Mouse (Mus musculus) brain, embryonic 14.5 days (tissue): ENCODE results near the gene Ubr4. TPM values are rescaled to one million over a fixed set of nuclear protein-coding genes. Genes with fewer than 3 reads are reported as not detected.
"Not testable (repeated sequence)": the region's sequence is repeated elsewhere in the genome, so short reads cannot be mapped to it uniquely, and the experiment has no call there.

Experiments
- DNase-seq: peaks from one replicate; pipeline ENCODE4 v3.0.0-alpha.2; 2011; ENCODE audit warnings: low read depth
- CTCF ChIP-seq: fragments of 200-500 bp; IDR thresholded peaks from 2 replicates; pipeline ENCODE4 v1.5.1; 2012; ENCODE audit warnings: inconsistent platforms, mild to moderate bottlenecking, moderate library complexity, borderline replicate concordance; ENCODE audit not compliant: insufficient read depth, insufficient read length; ENCODE audit errors: extremely low read depth
- POLR2A ChIP-seq: fragments of 200-500 bp; IDR thresholded peaks from 2 replicates; pipeline ENCODE4 v1.6.1; 2012; ENCODE audit warnings: mild to moderate bottlenecking, inconsistent platforms, borderline replicate concordance; ENCODE audit not compliant: poor library complexity, insufficient read depth, insufficient read length, severe bottlenecking; ENCODE audit errors: extremely low read depth
- polyA plus RNA-seq: library from polyadenylated mRNA; depleted of rRNA; stranded (reverse); fragments of >200 nt; gene quantifications from 2 replicates; pipeline ENCODE4 v1.2.3, GENCODE M21; 2012

The Ubr4 gene
- polyA plus RNA-seq, 1 experiment, result 228 TPM

DNA sequence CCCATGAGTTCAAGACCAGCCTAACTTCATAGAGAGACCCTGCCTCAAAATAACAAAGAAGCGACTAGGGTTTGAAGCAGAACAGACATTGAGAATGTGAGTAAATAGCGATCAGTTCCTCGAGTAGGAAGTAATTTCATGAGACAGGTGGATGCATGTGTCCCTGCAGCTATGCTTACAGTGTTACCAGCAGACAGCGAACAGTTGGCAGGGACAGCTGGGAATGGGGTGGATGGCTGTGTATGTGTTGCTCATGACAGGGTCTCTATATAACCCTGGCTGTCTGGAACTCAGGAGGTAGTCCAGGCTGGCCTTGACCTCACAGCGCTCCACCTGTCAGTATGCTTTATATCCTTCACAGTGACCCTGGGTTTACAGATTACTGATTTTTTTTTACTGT, 15.6 kb downstream of the Ubr4 start:
- DNase-seq, result no peak

DNA sequence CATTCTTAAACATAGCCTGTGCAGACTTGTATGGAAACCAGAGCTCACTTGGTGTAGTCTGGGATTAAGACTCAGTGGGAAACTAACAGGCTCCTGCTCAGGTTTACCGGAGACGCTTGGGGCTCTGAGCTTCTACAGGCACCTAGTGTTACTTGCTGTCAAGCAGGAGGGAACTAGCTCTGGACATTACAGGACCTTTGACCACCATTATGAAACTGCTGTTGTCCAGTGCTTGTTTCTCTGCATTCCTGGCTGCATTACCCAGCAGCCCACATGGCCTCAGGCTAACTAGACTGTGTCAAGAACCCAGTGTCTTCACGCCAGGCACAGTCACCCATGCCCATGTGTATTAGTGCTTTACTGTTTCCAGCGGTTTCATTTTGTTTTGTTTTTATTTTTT, 20.7 kb downstream of the Ubr4 start:
- TF ChIP-seq POLR2A, result no peak
- TF ChIP-seq CTCF, result no peak
- DNase-seq, result no peak

More for the DNA sequence above, 15.6 kb downstream of the Ubr4 start:
- TF ChIP-seq POLR2A, result no peak
- TF ChIP-seq CTCF, result no peak

DNA sequence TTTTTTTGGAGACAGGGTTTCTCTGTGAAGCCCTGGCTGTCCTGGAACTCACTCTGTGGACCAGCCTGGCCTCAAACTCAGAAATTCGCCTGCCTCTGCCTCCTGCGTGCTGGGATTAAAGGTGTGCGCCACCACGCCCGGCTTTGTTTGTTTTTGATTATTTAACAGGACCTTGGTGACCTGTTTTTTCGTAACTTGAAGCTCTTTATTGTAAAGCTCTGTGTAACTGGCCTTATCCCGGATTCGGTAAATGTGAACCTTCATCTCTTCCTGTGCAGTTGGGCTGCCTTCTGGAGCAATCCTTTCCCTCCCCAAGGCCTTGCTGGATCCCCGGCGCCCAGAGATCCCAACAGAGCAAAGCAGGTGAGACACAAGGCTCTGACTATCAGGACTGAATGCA, 21.1 kb downstream of the Ubr4 start:
- TF ChIP-seq CTCF (no peak), POLR2A (no peak)
- no peak for DNase-seq

DNA sequence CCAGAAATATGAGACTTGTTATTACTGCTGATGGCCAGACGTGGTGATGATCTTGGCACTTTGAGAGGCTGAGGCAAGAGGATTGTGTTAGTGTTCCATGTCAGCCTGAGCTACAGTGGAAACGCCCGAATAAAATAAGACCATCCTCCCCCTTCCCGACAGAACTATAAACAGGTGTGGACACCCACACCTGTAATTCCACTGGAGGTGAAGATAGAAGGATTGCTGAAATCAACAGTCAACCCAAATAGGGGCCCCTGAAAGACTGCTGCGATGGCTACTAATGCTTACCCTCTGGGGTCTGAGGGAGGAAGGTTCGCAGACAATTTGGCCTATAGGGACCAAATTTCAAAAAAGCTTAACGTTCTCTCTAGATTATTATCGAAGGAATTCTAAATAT, 27.3 kb downstream of the Ubr4 start:
- no peak for TF ChIP-seq CTCF
- no peak for TF ChIP-seq POLR2A
- peak; percentile 2 for DNase-seq

DNA sequence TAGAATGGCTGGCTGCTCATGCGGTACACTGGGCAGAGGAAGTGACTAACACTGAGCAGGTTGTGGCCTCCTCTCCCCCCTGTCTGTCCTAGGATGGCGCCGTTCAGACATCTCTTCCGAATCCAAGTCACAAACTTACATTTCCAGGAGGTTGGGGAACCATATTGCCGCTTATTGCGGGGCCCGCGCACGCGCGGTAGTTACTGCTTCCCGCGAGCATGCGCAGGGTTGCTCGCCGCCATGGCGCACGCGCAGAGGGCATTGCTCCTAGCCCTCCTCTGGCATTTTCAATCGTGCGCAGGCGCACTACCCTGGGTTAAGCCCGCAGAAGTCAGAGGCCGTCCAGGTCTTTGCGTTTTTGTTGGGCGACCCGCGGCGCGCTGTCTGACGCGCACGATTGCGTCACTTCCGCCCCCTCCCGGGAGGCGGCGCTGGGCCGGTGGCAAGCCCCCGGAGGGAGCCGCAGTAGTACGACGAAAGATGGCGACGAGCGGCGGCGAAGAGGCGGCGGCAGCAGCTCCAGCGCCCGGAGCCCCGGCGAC, 27.9 kb downstream of the Ubr4 start:
- TF ChIP-seq POLR2A, result peak; percentile 74
- no peak for TF ChIP-seq CTCF

DNA sequence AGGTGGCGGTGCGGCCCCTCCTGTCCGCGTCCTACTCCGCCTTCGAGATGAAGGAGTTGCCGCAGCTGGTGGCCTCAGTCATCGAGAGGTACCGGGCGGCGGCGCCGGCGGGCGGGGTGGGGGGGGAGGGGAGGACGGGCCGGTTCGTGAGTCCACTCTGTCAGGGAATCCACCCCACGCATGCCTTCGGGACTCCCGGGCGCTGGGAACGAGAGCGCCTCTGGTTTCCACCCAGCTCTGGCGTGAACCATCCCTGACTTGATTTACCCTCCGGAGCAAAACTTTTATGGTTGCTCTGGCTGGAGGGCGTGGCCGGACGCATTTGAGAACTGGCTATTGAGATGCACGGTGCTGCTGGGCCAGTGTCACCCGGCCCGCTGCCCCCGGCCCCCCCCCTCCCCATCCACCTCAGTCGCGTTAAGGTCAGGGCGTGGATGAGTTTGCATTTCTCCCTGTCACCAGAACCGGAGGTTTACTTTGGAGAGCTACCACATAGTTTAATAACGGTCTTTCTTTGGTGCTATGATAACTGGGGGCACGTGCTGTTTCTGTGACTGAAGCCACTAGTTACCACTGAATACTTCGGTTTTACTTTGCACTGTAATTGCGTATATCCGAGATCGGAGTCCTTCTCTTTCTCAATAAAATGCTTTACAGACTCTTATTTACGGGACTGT, 28.5 kb downstream of the Ubr4 start:
- DNase-seq, result no peak
- TF ChIP-seq POLR2A (no peak), CTCF (no peak)

More for the DNA sequence above, 27.9 kb downstream of the Ubr4 start:
- DNase-seq, result peak; percentile 100

DNA sequence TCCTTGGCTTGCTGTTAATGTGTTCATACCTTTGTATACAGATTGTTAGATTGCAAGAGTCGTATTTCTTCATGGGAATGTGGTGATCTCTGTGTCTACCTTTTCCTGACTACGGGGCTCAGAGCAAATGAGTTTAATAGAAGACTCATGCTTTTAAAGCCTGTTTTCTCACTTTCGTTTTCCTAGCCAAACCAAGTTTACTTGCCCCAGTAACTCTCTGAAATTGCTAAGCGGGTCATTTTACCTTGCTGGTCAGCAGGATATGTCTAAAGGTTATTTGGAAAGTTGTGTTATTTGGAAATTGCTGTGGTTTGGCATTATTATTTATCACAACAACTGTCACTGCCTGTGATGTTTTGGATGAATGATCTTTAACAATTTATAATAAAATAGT, 29.0 kb downstream of the Ubr4 start:
- TF ChIP-seq POLR2A, result no peak
- TF ChIP-seq CTCF, result no peak
- no peak for DNase-seq

DNA sequence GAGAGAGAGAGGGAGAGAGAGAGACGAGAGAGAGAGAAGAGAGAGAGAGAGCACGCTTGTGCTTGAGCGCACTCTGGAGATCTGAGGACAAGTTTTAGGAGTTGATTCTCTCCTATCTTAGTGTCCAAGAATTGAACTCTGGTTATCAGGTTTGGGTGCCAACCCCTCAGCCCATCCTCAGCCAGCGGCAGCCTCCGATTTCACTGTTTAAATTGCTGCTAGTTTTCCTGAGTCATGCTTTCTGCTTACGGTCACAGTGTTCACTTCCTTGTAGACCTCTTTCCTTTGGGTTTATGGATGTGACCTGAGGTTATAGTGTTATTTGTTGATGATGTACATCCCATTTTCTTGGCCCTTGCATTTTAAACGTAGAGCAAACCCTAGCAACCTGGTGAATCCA, 29.8 kb downstream of the Ubr4 start:
- TF ChIP-seq CTCF (no peak), POLR2A (no peak)
- DNase-seq, result no peak

DNA sequence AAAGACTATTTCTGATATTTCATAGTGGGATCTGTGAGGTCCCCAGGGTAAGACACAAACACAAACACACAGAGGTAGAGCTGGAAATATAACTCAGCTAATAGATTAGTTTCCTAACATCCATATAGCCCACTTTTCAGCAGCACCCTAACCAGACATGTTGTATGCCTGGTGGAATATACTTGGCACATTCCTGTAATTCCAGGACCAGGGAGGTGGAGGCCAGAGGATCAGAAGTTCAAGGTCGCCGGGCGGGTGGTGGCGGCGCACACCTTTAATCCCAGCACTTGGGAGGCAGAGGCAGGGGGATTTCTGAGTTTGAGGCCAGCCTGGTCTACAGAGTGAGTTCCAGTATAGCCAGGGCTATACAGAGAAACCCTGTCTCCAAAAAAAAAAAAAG, 33.4 kb downstream of the Ubr4 start:
- DNase-seq, result not testable (repeated sequence)

DNA sequence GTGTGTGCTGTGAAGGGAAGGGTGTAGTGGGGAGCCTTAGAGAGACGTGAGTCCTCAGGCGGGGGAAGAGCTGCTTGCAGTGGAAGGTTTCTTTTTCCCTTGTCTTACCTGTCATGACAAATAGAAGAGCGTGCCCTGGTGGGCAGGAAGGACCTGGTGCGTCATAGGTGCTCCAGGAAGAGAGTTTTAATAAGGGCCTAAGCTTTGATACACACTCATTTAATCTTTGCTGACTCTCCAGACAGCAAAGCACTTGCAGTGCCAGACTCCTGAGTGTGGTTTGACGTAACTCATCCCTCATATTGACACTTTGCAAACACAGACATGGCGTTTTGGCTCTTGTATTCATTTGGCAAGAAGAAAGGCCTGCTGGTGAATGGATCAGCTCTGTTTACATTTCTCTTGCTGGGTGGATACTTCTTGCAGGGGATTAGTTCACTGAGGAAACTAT, 34.5 kb downstream of the Ubr4 start:
- peak; percentile 53 for DNase-seq
- no peak for TF ChIP-seq CTCF
- TF ChIP-seq POLR2A, result no peak

DNA sequence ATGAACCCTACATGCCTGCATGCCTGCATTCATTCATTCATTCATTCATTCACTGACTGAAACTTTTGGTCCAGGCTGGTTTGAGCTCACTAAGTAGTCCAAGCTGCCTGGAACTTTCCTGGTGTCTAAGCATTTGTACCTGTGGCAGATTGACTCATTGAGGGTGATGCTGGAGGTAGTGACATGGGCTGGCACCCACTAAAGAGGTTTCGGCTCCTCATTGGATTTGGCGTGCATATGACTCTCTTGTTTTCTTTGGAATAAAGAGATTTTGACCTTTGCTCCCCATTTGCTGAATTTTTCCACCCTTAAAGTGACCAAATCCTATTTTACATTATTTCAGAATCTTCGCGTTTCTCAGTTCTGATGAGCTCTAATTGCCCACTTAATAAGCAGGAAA, 37.1 kb downstream of the Ubr4 start:
- TF ChIP-seq POLR2A (no peak), CTCF (no peak)
- no peak for DNase-seq

DNA sequence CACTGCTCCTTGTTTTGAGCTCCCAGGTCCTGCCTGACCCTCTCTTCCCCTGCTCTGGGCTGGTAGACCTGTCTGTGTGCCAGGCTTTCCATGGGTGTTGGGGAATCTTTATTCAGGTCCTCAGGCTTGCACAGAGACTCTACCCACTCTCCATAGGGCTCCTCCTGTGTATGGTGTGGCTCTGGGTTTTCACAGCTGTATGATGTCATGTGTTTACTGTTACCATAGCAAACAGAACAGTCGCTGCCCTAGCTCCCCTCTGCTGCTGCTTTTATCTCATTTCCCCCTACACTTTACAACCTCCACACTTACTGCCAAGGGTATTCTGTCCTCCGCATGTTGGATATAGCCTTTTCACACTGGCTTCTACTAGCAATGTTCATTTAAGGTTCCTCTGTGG, 43.0 kb downstream of the Ubr4 start:
- no peak for DNase-seq
- TF ChIP-seq POLR2A (no peak), CTCF (no peak)

DNA sequence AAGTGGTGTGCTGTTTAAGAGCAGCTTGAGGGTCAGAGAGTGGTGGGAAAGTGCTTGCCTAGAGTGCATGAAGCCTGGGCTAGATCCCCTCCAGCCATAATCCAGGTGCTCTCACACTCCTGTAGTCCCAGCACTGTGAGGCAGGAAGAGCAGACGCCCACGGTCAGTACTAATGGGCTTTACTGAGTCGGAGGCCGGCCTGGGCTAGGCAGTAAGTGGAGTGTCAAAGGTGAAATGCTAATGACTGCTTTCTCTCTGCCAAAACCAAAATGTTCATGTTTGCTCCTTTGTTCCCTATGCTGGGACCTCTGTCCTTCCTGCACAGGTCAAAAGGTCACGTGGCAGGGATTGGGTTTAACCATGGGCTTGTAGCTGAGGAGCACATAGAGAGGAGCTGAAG, 48.1 kb downstream of the Ubr4 start:
- DNase-seq, result no peak
- TF ChIP-seq CTCF, result no peak
- TF ChIP-seq POLR2A, result no peak

DNA sequence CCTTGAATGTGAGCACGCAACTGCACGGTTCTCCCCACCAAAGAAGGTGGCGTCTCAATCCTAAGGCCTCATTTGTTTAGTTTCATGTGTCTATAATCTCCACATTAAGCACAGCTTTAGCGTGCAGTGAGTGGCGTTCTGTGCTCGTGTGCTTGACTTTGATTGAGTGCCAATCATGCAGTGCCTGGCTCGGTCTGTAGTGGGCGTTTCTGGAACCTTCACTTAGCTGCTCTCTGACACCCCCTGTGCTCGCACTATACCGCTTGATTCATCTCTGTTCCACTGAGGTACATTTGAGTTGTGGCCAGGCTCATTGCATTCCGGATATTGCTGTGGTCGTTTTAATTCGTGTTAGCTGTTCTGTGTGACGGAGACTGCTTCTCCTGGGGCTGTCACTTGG, 50.8 kb downstream of the Ubr4 start:
- no peak for TF ChIP-seq POLR2A
- 0 out of 2 replicates have a peak, but pooled peaks have one; percentile 5 for TF ChIP-seq CTCF
- DNase-seq, result no peak

DNA sequence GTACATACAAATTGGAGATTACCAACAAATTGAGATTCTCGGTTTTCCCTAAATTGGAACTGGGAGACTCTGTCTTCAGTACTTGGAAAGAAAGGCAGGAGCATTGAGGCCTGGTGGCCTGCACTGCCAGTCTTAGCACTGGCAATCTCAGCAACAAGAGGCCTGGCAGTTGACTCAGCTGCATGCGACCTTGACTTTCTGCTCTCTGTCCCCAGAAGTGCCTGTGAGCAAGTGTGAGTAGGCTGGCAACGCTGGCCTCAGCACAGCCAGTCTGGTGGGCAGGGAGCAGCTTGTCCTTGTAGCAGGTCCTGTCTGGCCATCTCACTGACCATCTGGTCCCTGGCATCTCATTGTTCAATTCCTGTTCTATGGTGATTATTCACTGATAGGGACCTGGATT, 58.9 kb downstream of the Ubr4 start:
- no peak for DNase-seq
- TF ChIP-seq CTCF (no peak), POLR2A (no peak)

DNA sequence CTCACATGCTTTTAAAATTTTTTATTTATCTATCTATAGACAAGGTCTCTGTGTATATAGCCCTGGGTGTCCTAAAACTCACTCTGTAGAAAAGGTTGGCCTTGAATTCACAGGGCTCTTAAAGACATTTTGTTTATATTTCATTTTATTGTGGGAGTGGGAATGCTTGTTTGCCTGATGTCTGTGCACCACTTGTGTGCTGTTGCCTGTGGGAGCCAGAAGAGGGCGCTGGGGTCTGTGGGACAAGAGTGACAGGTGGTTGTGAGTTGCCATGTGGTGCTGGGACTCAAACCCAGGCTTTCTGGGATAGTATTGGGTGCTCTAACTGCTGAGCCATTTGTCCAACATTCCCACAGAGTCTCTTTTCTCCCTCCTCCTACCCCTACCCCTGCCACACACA, 65.5 kb downstream of the Ubr4 start:
- DNase-seq, result no peak
- TF ChIP-seq CTCF (peak; percentile 5; the same call in 1 of the 2 replicates), POLR2A (no peak)
